Mouse (Mus musculus): ENCODE data around the gene Mettl7a1. TPM values are rescaled to one million over a fixed set of nuclear protein-coding genes. Genes with fewer than 3 reads are reported as not detected.
"Not testable (repeated sequence)": the region's sequence is repeated elsewhere in the genome, so short reads cannot be mapped to it uniquely, and the experiment has no call there.

Mettl7a1 gene
- polyA plus RNA-seq, 1 experiment from 2014 or later: 62.9 TPM

- WGBS: 31% methylated on average over 2 of the region's 10 CpGs
- H3K9ac ChIP-seq (replicated peaks; ENCODE audit: low read depth); H3K4me3 ChIP-seq (ENCODE audit: low read depth, low read length); H3K27me3 ChIP-seq (replicated peaks; ENCODE audit: insufficient read depth, low read length); H3K9me3 ChIP-seq (ENCODE audit: low read length); DNase-seq (ENCODE audit: low spot score); H3K4me2 ChIP-seq (replicated peaks; ENCODE audit: low read depth, low read length); H3K27ac ChIP-seq (ENCODE audit: low read length); H3K36me3 ChIP-seq (ENCODE audit: insufficient read depth, low read length); H3K4me1 ChIP-seq (ENCODE audit: insufficient read depth, low read depth, low read length): not testable (repeated sequence)
- peak; percentile 32 for TF ChIP-seq CTCF (IDR thresholded peaks at IDR 0.05)
- peak; percentile 70 for ATAC-seq
These were observed 28.4 kb downstream of the Mettl7a1 start for GRCm38 (mm10) chr15:100332077-100332961.

- Histone ChIP-seq H3K4me1 (ENCODE audit: insufficient read depth, low read depth, low read length) (no peaks in the 10 kb centered on the region), H3K36me3 (ENCODE audit: insufficient read depth, low read length) (no peaks in the 10 kb centered on the region), H3K27ac (ENCODE audit: low read length) (no peak within 1 kb of the TSS), H3K4me2 (replicated peaks; ENCODE audit: low read depth, low read length) (no peak within 1 kb of the TSS), H3K27me3 (replicated peaks; ENCODE audit: insufficient read depth, low read length) (no peaks in the 10 kb centered on the region), H3K4me3 (ENCODE audit: low read depth, low read length) (no peak within 1 kb of the TSS), H3K9me3 (ENCODE audit: low read length) (no peaks in the 10 kb centered on the region), H3K9ac (replicated peaks; ENCODE audit: low read depth) (no peak within 1 kb of the TSS)
- TF ChIP-seq CTCF (IDR thresholded peaks at IDR 0.05) (no peak), EP300 (IDR thresholded peaks at IDR 0.05) (no peak)
- WGBS: 73% methylated on average over 10 of the region's 10 CpGs
- no peak for ATAC-seq
- no peak for DNase-seq (ENCODE audit: low spot score)
These were observed 30.7 kb downstream of the Mettl7a1 start, which contains the start of gene Mettl7a3 for GRCm38 (mm10) chr15:100334629-100335028. Mettl7a3 (plus strand) TSS chr15:100334929.

- not testable (repeated sequence) for DNase-seq (ENCODE audit: low spot score); H3K9ac ChIP-seq (replicated peaks; ENCODE audit: low read depth); H3K9me3 ChIP-seq (ENCODE audit: low read length); H3K4me1 ChIP-seq (ENCODE audit: insufficient read depth, low read depth, low read length); H3K27me3 ChIP-seq (replicated peaks; ENCODE audit: insufficient read depth, low read length); ATAC-seq; H3K36me3 ChIP-seq (ENCODE audit: insufficient read depth, low read length); H3K4me2 ChIP-seq (replicated peaks; ENCODE audit: low read depth, low read length); H3K4me3 ChIP-seq (ENCODE audit: low read depth, low read length); H3K27ac ChIP-seq (ENCODE audit: low read length)
These were observed 33.4 kb downstream of the Mettl7a1 start for GRCm38 (mm10) chr15:100337328-100337727.

- peak; percentile 63 for TF ChIP-seq CTCF (IDR thresholded peaks at IDR 0.05)
- not testable (repeated sequence) for H3K9ac ChIP-seq (replicated peaks; ENCODE audit: low read depth); H3K27ac ChIP-seq (ENCODE audit: low read length); H3K9me3 ChIP-seq (ENCODE audit: low read length); H3K27me3 ChIP-seq (replicated peaks; ENCODE audit: insufficient read depth, low read length); H3K4me3 ChIP-seq (ENCODE audit: low read depth, low read length); H3K4me2 ChIP-seq (replicated peaks; ENCODE audit: low read depth, low read length); H3K36me3 ChIP-seq (ENCODE audit: insufficient read depth, low read length); H3K4me1 ChIP-seq (ENCODE audit: insufficient read depth, low read depth, low read length)
- DNase-seq (ENCODE audit: low spot score) (peak; percentile 42), ATAC-seq (peak; percentile 42; the same call in 1 of the 2 replicates)
- WGBS: 27% methylated on average over 10 of the region's 10 CpGs
These were observed 33.9 kb downstream of the Mettl7a1 start for GRCm38 (mm10) chr15:100337847-100338246.

GRCm38 (mm10) chr15:100341314-100341980 lies 37.5 kb downstream of the Mettl7a1 start:
- H3K27ac ChIP-seq (ENCODE audit: low read length): peak overlapping the region; percentile 62; the same call in 1 of the 2 replicates
- H3K27me3 ChIP-seq (replicated peaks; ENCODE audit: insufficient read depth, low read length); H3K4me3 ChIP-seq (ENCODE audit: low read depth, low read length); H3K36me3 ChIP-seq (ENCODE audit: insufficient read depth, low read length); H3K4me1 ChIP-seq (ENCODE audit: insufficient read depth, low read depth, low read length); H3K9ac ChIP-seq (replicated peaks; ENCODE audit: low read depth); H3K9me3 ChIP-seq (ENCODE audit: low read length); H3K4me2 ChIP-seq (replicated peaks; ENCODE audit: low read depth, low read length): not testable (repeated sequence)
- 23% methylated on average over 4 of the region's 5 CpGs for WGBS
- TF ChIP-seq EP300 (IDR thresholded peaks at IDR 0.05): peak; percentile 27; the same call in 1 of the 2 replicates
- ATAC-seq (peak; percentile 81), DNase-seq (ENCODE audit: low spot score) (peak; percentile 83)

- TF ChIP-seq EP300 (IDR thresholded peaks at IDR 0.05): no peak
- TF ChIP-seq CTCF (IDR thresholded peaks at IDR 0.05): no peak
- no peaks in the 10 kb centered on the region for H3K4me1 ChIP-seq (ENCODE audit: insufficient read depth, low read depth, low read length)
- H3K27ac ChIP-seq (ENCODE audit: low read length): no peak overlapping the region
- no peak overlapping the region for H3K4me3 ChIP-seq (ENCODE audit: low read depth, low read length)
- H3K4me2 ChIP-seq (replicated peaks; ENCODE audit: low read depth, low read length): no peak overlapping the region
- H3K27me3 ChIP-seq (replicated peaks; ENCODE audit: insufficient read depth, low read length): no peaks in the 10 kb centered on the region
- no peaks in the 10 kb centered on the region for H3K9me3 ChIP-seq (ENCODE audit: low read length)
- no peaks in the 10 kb centered on the region for H3K36me3 ChIP-seq (ENCODE audit: insufficient read depth, low read length)
- DNase-seq (ENCODE audit: low spot score) (no peak), ATAC-seq (no peak)
- no peak overlapping the region for H3K9ac ChIP-seq (replicated peaks; ENCODE audit: low read depth)
These were observed 41.5 kb downstream of the Mettl7a1 start for GRCm38 (mm10) chr15:100345484-100345883.

Data from lung, postnatal 0 days (tissue).